Mouse (Mus musculus) T-helper 17 cell (primary cell): ENCODE data around the gene Plxdc2.

Source experiments
- in situ Hi-C, 2 experiments: fragments of 300-600 bp; cut with MboI, MseI; formaldehyde crosslinking; loops; 1 replicate in 1 of 2; 2 replicates in 1 of 2; pipeline ENCODE4 v1.15.1; 2025; ENCODE audit warnings: high pct_unique_total_duplicates in 2 of 2

The Plxdc2 gene

GRCm38 (mm10) chr2:16406508-16406907 is 50.4 kb downstream of the Plxdc2 start:
- in situ Hi-C loops: no loop called here

- in situ Hi-C loops: no loop called here
Observed at GRCm38 (mm10) chr2:16414340-16414976, 58.4 kb downstream of the Plxdc2 start.

GRCm38 (mm10) chr2:16439030-16439429 is 82.9 kb downstream of the Plxdc2 start:
- in situ Hi-C loops: loop anchor here in 1 of 2 experiments (25.0 kb wide), 1 partner anchor 948 kb away; no protein-coding TSS in a partner anchor

GRCm38 (mm10) chr2:16442643-16443042 is 86.5 kb downstream of the Plxdc2 start:
- in situ Hi-C loops: loop anchor here in 1 of 2 experiments (25.0 kb wide), 1 partner anchor 945 kb away; no protein-coding TSS in a partner anchor

- in situ Hi-C loops: loop anchor here in 1 of 2 experiments (25.0 kb wide), 1 partner anchor 939 kb away; no protein-coding TSS in a partner anchor
Observed at GRCm38 (mm10) chr2:16447936-16448335, 91.8 kb downstream of the Plxdc2 start.

GRCm38 (mm10) chr2:16450838-16451665 is 94.9 kb downstream of the Plxdc2 start:
- in situ Hi-C loops: loop anchor here in 1 of 2 experiments (10.0 kb wide), 1 partner anchor 964 kb away; no protein-coding TSS in a partner anchor

- in situ Hi-C loops: loop anchor here in 1 of 2 experiments (10.0 kb wide), 1 partner anchor 963 kb away; no protein-coding TSS in a partner anchor
Observed at GRCm38 (mm10) chr2:16451666-16452009, 95.5 kb downstream of the Plxdc2 start.

GRCm38 (mm10) chr2:16452080-16452479 is 96.0 kb downstream of the Plxdc2 start:
- in situ Hi-C loops: loop anchor here in 1 of 2 experiments (10.0 kb wide), 1 partner anchor 963 kb away; no protein-coding TSS in a partner anchor

GRCm38 (mm10) chr2:16456264-16456780 is 100.2 kb downstream of the Plxdc2 start:
- in situ Hi-C loops: loop anchor here in 1 of 2 experiments (10.0 kb wide), 1 partner anchor 958 kb away; no protein-coding TSS in a partner anchor

- in situ Hi-C loops: loop anchor here in 1 of 2 experiments (10.0 kb wide), 1 partner anchor 955 kb away; no protein-coding TSS in a partner anchor
Observed at GRCm38 (mm10) chr2:16459490-16459889, 103.4 kb downstream of the Plxdc2 start.

- in situ Hi-C loops: no loop called here
Observed at GRCm38 (mm10) chr2:16470099-16470498, 114.0 kb downstream of the Plxdc2 start.

GRCm38 (mm10) chr2:16483943-16484342 is 127.8 kb downstream of the Plxdc2 start:
- in situ Hi-C loops: no loop called here

- in situ Hi-C loops: no loop called here
Observed at GRCm38 (mm10) chr2:16485970-16486369, 129.9 kb downstream of the Plxdc2 start.

- in situ Hi-C loops: no loop called here
Observed at GRCm38 (mm10) chr2:16491242-16491641, 135.1 kb downstream of the Plxdc2 start.

- in situ Hi-C loops: no loop called here
Observed at GRCm38 (mm10) chr2:16502843-16503242, 146.7 kb downstream of the Plxdc2 start.

- in situ Hi-C loops: no loop called here
Observed at GRCm38 (mm10) chr2:16507540-16508230, 151.6 kb downstream of the Plxdc2 start.

- in situ Hi-C loops: no loop called here
Observed at GRCm38 (mm10) chr2:16518148-16518547, 162.0 kb downstream of the Plxdc2 start.

GRCm38 (mm10) chr2:16523427-16523826 is 167.3 kb downstream of the Plxdc2 start:
- in situ Hi-C loops: no loop called here

- in situ Hi-C loops: no loop called here
Observed at GRCm38 (mm10) chr2:16532244-16532643, 176.1 kb downstream of the Plxdc2 start.

GRCm38 (mm10) chr2:16534566-16534965 is 178.5 kb downstream of the Plxdc2 start:
- in situ Hi-C loops: no loop called here

- in situ Hi-C loops: no loop called here
Observed at GRCm38 (mm10) chr2:16541226-16541625, 185.1 kb downstream of the Plxdc2 start.
